Mouse (Mus musculus) cortical plate, adult 2 months (tissue): ENCODE data around the gene H2-M10.6.

Source experiments
- CTCF ChIP-seq: fragments of 200-500 bp; IDR thresholded peaks from 2 replicates; pipeline ENCODE4 v1.5.1; 2011; ENCODE audit warnings: mild to moderate bottlenecking, control low read depth, low read length; ENCODE audit not compliant: insufficient read depth; ENCODE audit errors: extremely low read depth
- POLR2A ChIP-seq: fragments of 200-500 bp; IDR thresholded peaks from 2 replicates; pipeline ENCODE4 v1.6.1; 2011; ENCODE audit warnings: mild to moderate bottlenecking, low read length, control low read depth; ENCODE audit not compliant: insufficient read depth; ENCODE audit errors: extremely low read depth

DNA sequence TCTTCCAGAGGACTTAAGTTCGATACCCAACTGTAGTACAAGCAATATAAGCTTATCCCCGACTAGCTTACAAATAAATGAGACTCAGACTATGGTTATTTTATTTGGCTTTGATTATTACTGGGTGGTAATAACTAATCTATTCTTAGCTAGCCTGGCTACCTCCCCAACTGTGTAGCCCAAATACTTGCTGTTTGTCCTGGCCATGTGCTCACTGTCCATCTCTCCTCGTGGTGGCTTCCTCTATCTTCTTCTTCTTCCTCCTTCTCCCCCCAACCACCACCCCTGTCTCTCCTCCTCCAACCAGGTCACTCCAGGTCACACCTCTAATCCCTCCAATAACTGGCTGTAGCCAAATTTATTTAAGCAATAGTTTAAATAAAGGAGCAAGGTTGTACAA lies 18.5 kb downstream of the H2-M10.6 start:
- no peak for TF ChIP-seq CTCF
- no peak for TF ChIP-seq POLR2A
